Mouse (Mus musculus): ENCODE results near the gene 4933414I15Rik. TPM values are rescaled to one million over a fixed set of nuclear protein-coding genes. Genes with fewer than 3 reads are reported as not detected.

4933414I15Rik gene
- 1 to 10 TPM in 1 of 2 experiments, not detected in 1; 1.1 TPM for polyA plus RNA-seq (2017; shearing (Covaris generic))

DNA sequence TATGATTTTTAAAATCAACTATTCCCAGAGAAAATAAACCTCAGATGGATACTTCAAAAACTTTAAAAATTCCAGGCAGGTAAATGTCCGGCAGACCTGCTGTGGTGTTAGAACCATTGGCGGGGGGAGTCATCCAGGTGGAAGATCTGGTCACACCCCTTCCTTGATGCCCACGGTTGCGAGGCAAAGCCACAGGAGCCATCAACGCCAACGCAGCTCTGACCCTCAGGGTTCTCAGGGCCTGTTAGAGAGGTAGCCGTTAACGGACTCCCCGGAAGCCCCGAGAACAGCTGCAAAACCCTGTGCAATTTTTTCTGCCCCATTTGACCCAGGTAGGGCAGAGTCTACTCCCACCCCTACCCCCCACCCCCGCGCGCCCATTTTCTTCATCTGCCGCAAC is at the start of gene 4933414I15Rik:
Gene 4933414I15Rik (minus strand): TSS at position 260 of the 400 bp plus-strand sequence.

DNA sequence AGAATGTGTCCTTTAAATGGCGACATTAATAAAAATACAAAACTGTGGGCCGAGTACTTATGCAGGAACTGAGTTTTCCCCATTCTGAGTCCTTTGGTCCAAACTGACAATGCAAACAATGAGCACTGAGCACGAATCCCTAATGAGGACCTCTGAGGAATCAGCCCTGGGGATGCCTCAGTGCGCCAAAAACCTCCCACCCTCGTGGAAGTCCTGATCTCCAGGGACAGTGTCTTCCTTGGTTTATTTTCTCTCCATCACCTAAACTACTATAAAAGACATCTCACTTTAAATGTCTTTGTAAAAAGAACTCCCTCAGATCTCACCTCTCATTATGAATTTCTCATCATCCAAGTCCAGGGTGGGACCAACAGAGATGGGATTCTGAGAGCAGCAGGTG is 38.1 kb upstream of the 4933414I15Rik start, which contains the start of gene Olfr1377:
Gene Olfr1377 (plus strand): TSS at position 301 of the 400 bp plus-strand sequence.

DNA sequence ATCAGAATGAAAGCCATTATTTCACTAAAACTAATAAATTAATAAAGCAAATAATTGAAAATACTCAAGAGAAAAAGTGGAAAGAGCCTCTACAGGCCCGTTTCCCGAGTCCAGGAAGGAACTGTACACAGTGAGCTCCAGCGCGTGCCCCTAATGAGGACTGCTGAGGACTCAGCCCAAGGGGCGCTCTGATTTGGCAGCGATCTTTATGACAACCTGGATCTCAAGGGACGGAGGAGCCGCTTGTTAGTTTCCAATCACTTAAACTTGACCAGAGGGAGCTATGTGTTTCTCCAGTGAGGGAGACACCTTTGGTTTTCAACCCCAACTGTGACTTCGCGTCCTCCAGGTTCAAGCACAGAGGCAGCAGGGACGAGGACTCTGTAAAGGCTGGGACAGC is 22.7 kb upstream of the 4933414I15Rik start, which contains the start of gene Olfr1378:
Gene Olfr1378 (plus strand): TSS at position 301 of the 400 bp plus-strand sequence.

DNA sequence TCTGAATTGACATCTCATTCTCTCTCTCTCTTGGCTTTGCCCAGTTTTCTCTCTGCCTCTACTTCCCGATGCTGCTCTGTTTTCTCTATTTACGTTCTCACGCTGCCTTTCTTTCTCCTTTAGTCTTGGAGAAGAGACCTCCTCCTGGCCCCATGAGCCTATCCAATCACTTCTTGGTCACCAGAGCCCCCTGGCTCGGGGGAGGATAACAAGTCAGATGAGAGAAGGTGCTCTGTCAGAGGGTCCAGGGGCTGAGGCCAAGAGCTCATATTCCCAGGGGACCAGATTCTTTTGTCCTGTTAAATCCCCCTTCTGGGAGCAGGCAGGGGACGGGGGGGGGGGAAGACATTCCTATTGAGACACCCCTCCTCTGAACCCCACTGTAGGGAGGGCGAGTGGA is 10.1 kb upstream of the 4933414I15Rik start, which contains the start of gene Prop1:
Gene Prop1 (minus strand): TSS at position 101 of the 400 bp plus-strand sequence.

DNA sequence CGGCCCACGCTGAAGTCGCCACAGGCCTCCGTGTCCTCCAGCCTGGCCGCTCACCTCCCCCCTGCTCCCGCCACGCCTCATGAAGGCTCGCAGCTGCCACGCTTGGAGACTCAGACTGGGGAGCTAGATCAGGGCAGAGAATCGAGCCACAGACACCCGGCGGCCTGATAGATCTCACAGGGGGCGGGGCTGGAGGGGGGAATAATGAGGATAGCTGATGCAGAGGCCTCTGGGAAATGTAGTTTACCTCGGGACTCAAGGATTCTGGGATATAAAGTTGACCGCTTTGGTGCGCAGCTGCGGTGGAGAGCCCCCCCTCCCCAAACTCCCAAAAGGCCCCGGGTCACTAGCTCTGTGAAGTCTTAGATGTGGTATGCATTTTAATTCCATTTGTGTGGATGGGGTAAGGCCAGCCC is 12.1 kb downstream of the 4933414I15Rik start, which contains the start of gene Zfp354b:
Gene Zfp354b (minus strand): TSS at position 183 of the 416 bp plus-strand sequence.

DNA sequence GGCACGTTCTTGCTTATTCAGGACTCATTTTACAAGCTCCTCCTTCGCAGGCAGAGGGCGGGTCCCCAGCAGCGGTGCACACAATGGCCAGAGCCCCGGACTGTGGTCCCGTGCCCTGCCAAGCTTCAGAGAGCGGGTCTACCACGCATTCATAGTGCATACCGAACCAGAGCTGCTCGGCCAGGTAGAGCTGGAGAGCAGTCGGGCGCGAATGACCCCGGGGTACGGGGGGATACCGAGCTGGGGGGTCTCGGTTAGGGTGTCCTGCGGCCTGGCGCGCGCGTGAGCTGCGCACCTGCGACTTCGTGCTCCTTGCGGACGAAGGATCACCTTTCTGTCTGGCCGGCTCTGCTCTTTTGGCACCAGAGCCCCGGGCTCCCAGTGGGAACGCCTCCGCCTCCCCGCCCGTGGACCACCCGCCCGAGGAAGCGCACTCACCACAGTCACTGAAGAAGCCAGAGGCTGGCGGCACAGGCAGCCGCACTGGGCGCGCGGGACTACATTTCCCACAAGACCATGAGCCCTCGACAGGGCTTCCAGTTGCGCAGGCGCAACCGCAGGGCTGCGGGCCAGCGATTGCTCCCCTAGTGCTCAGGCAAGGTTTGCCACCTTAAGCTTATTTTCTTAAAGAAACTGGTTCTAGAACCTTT is 27.8 kb downstream of the 4933414I15Rik start, which contains the start of gene Zfp2:
Gene Zfp2 (minus strand): TSS at position 495 of the 650 bp plus-strand sequence.

Other genes with a start within 250 kb of the 4933414I15Rik start
- 1 to 10 TPM; 3.0 to 5.9 TPM for gene Zfp354c, start 116.0 kb downstream of the 4933414I15Rik start, polyA plus RNA-seq (2017; shearing (Covaris generic))
- 1 to 10 TPM in 1 of 2 experiments, under 1 TPM in 1; 0.14 to 1.2 TPM for gene Zfp879, start 102.2 kb downstream of the 4933414I15Rik start, polyA plus RNA-seq (2017; shearing (Covaris generic))
- under 1 TPM; 0.72 to 0.94 TPM for gene Grm6, start 93.1 kb downstream of the 4933414I15Rik start, polyA plus RNA-seq (2017; shearing (Covaris generic))
- not detected for gene Zfp454, start 56.1 kb downstream of the 4933414I15Rik start, polyA plus RNA-seq (2017; shearing (Covaris generic))
- gene Zfp2, start 27.6 kb downstream of the 4933414I15Rik start, polyA plus RNA-seq (2017; shearing (Covaris generic)) = 1 to 10 TPM in 1 of 2 experiments, under 1 TPM in 1; 0.31 to 2.4 TPM
- not detected for gene Zfp354b, start 12.1 kb downstream of the 4933414I15Rik start, polyA plus RNA-seq (2017; shearing (Covaris generic))
- gene Prop1, start 10.0 kb upstream of the 4933414I15Rik start, polyA plus RNA-seq (2017; shearing (Covaris generic)) = not detected
- gene Olfr1378, start 22.8 kb upstream of the 4933414I15Rik start, polyA plus RNA-seq (2017; shearing (Covaris generic)) = not detected
- not detected for gene Olfr1377, start 38.2 kb upstream of the 4933414I15Rik start, polyA plus RNA-seq (2017; shearing (Covaris generic))
- under 1 TPM in 1 of 2 experiments, not detected in 1; 0.45 TPM for gene Olfr51, start 59.8 kb upstream of the 4933414I15Rik start, polyA plus RNA-seq (2017; shearing (Covaris generic))
- 1 to 10 TPM in 1 of 2 experiments, under 1 TPM in 1; 0.07 to 1.1 TPM for gene Olfr54, start 70.5 kb upstream of the 4933414I15Rik start, polyA plus RNA-seq (2017; shearing (Covaris generic))
- gene Olfr1375, start 104.3 kb upstream of the 4933414I15Rik start, polyA plus RNA-seq (2017; shearing (Covaris generic)) = not detected
- under 1 TPM in 1 of 2 experiments, not detected in 1; 0.26 TPM for gene Zfp354a, start 115.5 kb upstream of the 4933414I15Rik start, polyA plus RNA-seq (2017; shearing (Covaris generic))